Mouse (Mus musculus) spleen, adult 12 weeks (tissue): Measurements from ENCODE around the gene Flna.

Source experiments
- DNase-seq: peaks from one replicate; pipeline ENCODE4 v3.0.0; 2022; ENCODE audit warnings: low spot score

The Flna gene

GRCm38 (mm10) chrX:74249615-74250014 is at the start of gene Flna:
Flna (minus strand) TSS chrX:74249820.
- DNase-seq = peak; percentile 29

GRCm38 (mm10) chrX:74298348-74298747 is 48.7 kb upstream of the Flna start:
- DNase-seq = no peak

GRCm38 (mm10) chrX:74296538-74297448 is 47.2 kb upstream of the Flna start, which contains the start of gene Atp6ap1:
Atp6ap1 (plus strand) TSS chrX:74297097.
- DNase-seq = peak; percentile 89

GRCm38 (mm10) chrX:74293431-74293830 is 43.8 kb upstream of the Flna start:
- DNase-seq = no peak

GRCm38 (mm10) chrX:74283092-74283437 is 33.4 kb upstream of the Flna start:
- DNase-seq = no peak

- DNase-seq = peak; percentile 79
These were observed 32.9 kb upstream of the Flna start for GRCm38 (mm10) chrX:74282395-74283091.

GRCm38 (mm10) chrX:74281732-74282394 is 32.2 kb upstream of the Flna start, which contains the start of the genes Taz and Dnase1l1:
Taz (plus strand) TSS chrX:74281912.
Dnase1l1 (minus strand) TSS chrX:74282337.
- DNase-seq = peak; percentile 55

GRCm38 (mm10) chrX:74281041-74281731 is 31.6 kb upstream of the Flna start:
- no peak for DNase-seq

GRCm38 (mm10) chrX:74277916-74278315 is 28.3 kb upstream of the Flna start:
- no peak for DNase-seq

- DNase-seq = no peak
These were observed 24.1 kb upstream of the Flna start for GRCm38 (mm10) chrX:74273422-74274322.

- DNase-seq = peak; percentile 9
These were observed 21.4 kb upstream of the Flna start for GRCm38 (mm10) chrX:74270902-74271551.

- DNase-seq = peak; percentile 82
These were observed 20.7 kb upstream of the Flna start, which contains the start of gene Rpl10 for GRCm38 (mm10) chrX:74270062-74270901. Rpl10 (plus strand) TSS chrX:74270812.

GRCm38 (mm10) chrX:74269736-74270061 is 20.1 kb upstream of the Flna start:
- no peak for DNase-seq

- no peak for DNase-seq
These were observed 8.1 kb upstream of the Flna start for GRCm38 (mm10) chrX:74257746-74258145.

GRCm38 (mm10) chrX:74254888-74255565 is 5.4 kb upstream of the Flna start:
- DNase-seq = no peak

GRCm38 (mm10) chrX:74254153-74254887 is 4.7 kb upstream of the Flna start, which contains the start of gene Emd:
Emd (plus strand) TSS chrX:74254687.
- DNase-seq = peak; percentile 82

- DNase-seq = peak; percentile 25
These were observed 969 bp downstream of the Flna start for GRCm38 (mm10) chrX:74248651-74249050.

- peak; percentile 18 for DNase-seq
These were observed 2.9 kb downstream of the Flna start for GRCm38 (mm10) chrX:74246693-74247092.
